Mouse (Mus musculus): ENCODE data around the gene 1700020A23Rik. TPM values are rescaled to one million over a fixed set of nuclear protein-coding genes. Genes with fewer than 3 reads are reported as not detected.

The 1700020A23Rik gene
- total and polyA plus RNA-seq, 3 experiments = not detected

DNA sequence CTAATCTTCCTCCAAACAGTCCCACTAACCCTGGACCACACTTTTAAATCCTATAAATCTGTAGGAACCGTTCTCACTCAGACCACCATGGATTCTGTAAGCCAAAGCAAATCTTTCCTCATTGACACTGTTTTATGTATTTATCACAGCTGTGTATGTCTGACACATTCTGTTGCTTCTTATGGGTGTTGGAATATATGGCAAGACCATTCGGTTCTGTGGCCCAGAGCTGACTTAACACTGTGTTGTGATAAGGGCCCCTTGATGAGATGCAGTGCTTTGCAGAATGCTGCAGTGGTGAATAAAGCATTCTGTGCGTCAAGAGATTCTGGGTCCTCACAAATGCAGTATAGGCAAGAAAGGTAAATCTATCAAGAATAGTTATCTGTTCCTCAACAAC lies 27.1 kb downstream of the 1700020A23Rik start:
- Histone ChIP-seq H3K27ac (ENCODE audit: control insufficient read depth, low read depth, low read length) (no peak overlapping the region), H3K27me3 (ENCODE audit: control insufficient read depth in 1 of 2, insufficient read depth in 2 of 2, low read length in 2 of 2) (no peaks in the 10 kb centered on the region), H3K4me3 (ENCODE audit: control insufficient read depth in 1 of 2, insufficient read depth in 1 of 2, low read depth in 2 of 2, low read length in 2 of 2) (no peak overlapping the region), H3K4me1 (ENCODE audit: control insufficient read depth in 1 of 2, insufficient read depth in 2 of 2, low read length in 2 of 2) (peaks cover 15 to 20% of the 10 kb centered on the region in 2 experiments), H3K36me3 (ENCODE audit: control insufficient read depth in 1 of 2, insufficient read depth in 2 of 2, low read length in 2 of 2) (peaks cover 5 to 26% of the 10 kb centered on the region in 2 experiments), H3K79me2 (ENCODE audit: control insufficient read depth, insufficient read depth, low read length, poor library complexity) (peaks cover 33% of the 10 kb centered on the region), H3K9me3 (replicated peaks; ENCODE audit: insufficient read depth, low read length) (no peaks in the 10 kb centered on the region), H3K9ac (ENCODE audit: control insufficient read depth, low read depth, low read length, poor library complexity, severe bottlenecking) (no peak overlapping the region)
- DNase-seq (ENCODE audit: low read depth, low spot score) = no peak
- TF ChIP-seq ELF1 (IDR thresholded peaks at IDR 0.05; ENCODE audit: low read depth, low read length) = no peak
- no peak for TF ChIP-seq CTCF (IDR thresholded peaks at IDR 0.05 in 2 of 3, conservative IDR thresholded peaks at IDR 0.05 in 1 of 3; ENCODE audit: control insufficient read depth in 1 of 3, insufficient read depth in 1 of 3, low read depth in 2 of 3, low read length in 3 of 3, poor library complexity in 1 of 3, severe bottlenecking in 1 of 3)
- no peak for TF ChIP-seq RCOR1 (IDR thresholded peaks at IDR 0.05; ENCODE audit: low read depth, low read length)
- no peak for TF ChIP-seq POLR2AphosphoS5 (IDR thresholded peaks at IDR 0.05; ENCODE audit: borderline replicate concordance, low read depth, low read length)
- no peak for TF ChIP-seq RAD21 (IDR thresholded peaks at IDR 0.05; ENCODE audit: low read depth, low read length)
- no peak for TF ChIP-seq ETS1 (IDR thresholded peaks at IDR 0.05; ENCODE audit: low read depth, low read length)
- TF ChIP-seq MAZ (IDR thresholded peaks at IDR 0.05; ENCODE audit: low read depth, low read length) = no peak
- TF ChIP-seq KAT2A (conservative IDR thresholded peaks at IDR 0.05; ENCODE audit: low read depth, low read length) = no peak

DNA sequence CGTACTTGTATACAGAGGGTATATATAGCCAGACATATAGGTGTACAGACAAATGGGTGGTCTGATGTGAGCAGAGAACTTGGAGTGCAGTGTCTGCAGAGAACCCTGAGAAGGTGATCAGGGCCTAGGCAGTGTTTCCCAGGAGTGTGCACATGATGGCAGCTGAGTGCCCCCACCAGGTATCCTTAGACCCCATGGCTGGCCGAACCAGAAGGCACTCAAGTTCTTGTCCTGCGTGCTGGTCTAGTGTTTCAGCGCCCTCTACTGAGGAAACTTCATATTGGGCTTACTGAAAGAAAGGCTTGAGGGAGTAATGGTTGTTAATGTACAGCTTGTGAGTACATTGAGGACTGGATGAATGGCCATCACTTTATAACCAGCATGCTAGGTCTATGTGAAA lies 28.1 kb downstream of the 1700020A23Rik start:
- no peak for TF ChIP-seq ELF1 (IDR thresholded peaks at IDR 0.05; ENCODE audit: low read depth, low read length)
- no peak for TF ChIP-seq MAZ (IDR thresholded peaks at IDR 0.05; ENCODE audit: low read depth, low read length)
- TF ChIP-seq MXI1 (IDR thresholded peaks at IDR 0.05; ENCODE audit: low read depth, low read length) = no peak
- no peak for TF ChIP-seq NELFE (IDR thresholded peaks at IDR 0.05; ENCODE audit: low read depth, low read length)
- peak; percentile 53 for TF ChIP-seq ZC3H11A (IDR thresholded peaks at IDR 0.05; ENCODE audit: low read depth, low read length)
- peak; percentile 59 to 78 (median 66) for TF ChIP-seq CTCF (IDR thresholded peaks at IDR 0.05 in 2 of 3, conservative IDR thresholded peaks at IDR 0.05 in 1 of 3; ENCODE audit: control insufficient read depth in 1 of 3, insufficient read depth in 1 of 3, low read depth in 2 of 3, low read length in 3 of 3, poor library complexity in 1 of 3, severe bottlenecking in 1 of 3)
- TF ChIP-seq RAD21 (IDR thresholded peaks at IDR 0.05; ENCODE audit: low read depth, low read length) = peak; percentile 63
- peak; percentile 62 for TF ChIP-seq SMC3 (IDR thresholded peaks at IDR 0.05; ENCODE audit: low read depth, low read length)
- H3K79me2 ChIP-seq (ENCODE audit: control insufficient read depth, insufficient read depth, low read length, poor library complexity) = peaks cover 25% of the 10 kb centered on the region
- peaks cover 15 to 17% of the 10 kb centered on the region in 2 experiments for H3K4me1 ChIP-seq (ENCODE audit: control insufficient read depth in 1 of 2, insufficient read depth in 2 of 2, low read length in 2 of 2)
- H3K4me3 ChIP-seq (ENCODE audit: control insufficient read depth in 1 of 2, insufficient read depth in 1 of 2, low read depth in 2 of 2, low read length in 2 of 2) = no peak overlapping the region
- no peaks in the 10 kb centered on the region for H3K9me3 ChIP-seq (replicated peaks; ENCODE audit: insufficient read depth, low read length)
- no peaks in the 10 kb centered on the region for H3K27me3 ChIP-seq (ENCODE audit: control insufficient read depth in 1 of 2, insufficient read depth in 2 of 2, low read length in 2 of 2)
- H3K27ac ChIP-seq (ENCODE audit: control insufficient read depth, low read depth, low read length) = no peak overlapping the region
- no peak overlapping the region for H3K9ac ChIP-seq (ENCODE audit: control insufficient read depth, low read depth, low read length, poor library complexity, severe bottlenecking)
- DNase-seq (ENCODE audit: low read depth, low spot score) = peak; percentile 78
- H3K36me3 ChIP-seq (ENCODE audit: control insufficient read depth in 1 of 2, insufficient read depth in 2 of 2, low read length in 2 of 2) = peaks cover 9 to 18% of the 10 kb centered on the region in 2 experiments

DNA sequence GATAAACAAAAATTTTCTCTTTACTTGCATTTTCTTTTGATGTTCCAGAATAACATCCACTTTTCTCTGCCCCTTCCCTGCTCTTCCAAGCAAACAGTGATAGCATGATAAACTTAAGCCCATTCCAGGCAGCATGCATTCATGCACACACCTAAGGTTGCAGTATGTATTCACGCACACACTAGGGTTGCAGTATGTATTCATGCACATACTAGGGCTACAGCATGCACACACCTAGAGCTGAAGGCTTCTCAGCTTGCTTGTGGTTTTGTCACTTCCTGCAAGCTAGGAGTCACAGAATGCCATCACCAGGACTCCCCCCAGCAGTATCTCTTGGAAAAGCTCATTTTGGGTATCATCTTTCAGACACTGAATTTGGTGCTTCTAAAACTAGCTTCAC lies 31.7 kb downstream of the 1700020A23Rik start:
- Histone ChIP-seq H3K9me3 (replicated peaks; ENCODE audit: insufficient read depth, low read length) (no peaks in the 10 kb centered on the region), H3K27ac (ENCODE audit: control insufficient read depth, low read depth, low read length) (no peak overlapping the region), H3K79me2 (ENCODE audit: control insufficient read depth, insufficient read depth, low read length, poor library complexity) (peaks cover 15% of the 10 kb centered on the region), H3K4me3 (ENCODE audit: control insufficient read depth in 1 of 2, insufficient read depth in 1 of 2, low read depth in 2 of 2, low read length in 2 of 2) (no peak overlapping the region), H3K9ac (ENCODE audit: control insufficient read depth, low read depth, low read length, poor library complexity, severe bottlenecking) (no peak overlapping the region), H3K27me3 (ENCODE audit: control insufficient read depth in 1 of 2, insufficient read depth in 2 of 2, low read length in 2 of 2) (no peaks in the 10 kb centered on the region), H3K4me1 (ENCODE audit: control insufficient read depth in 1 of 2, insufficient read depth in 2 of 2, low read length in 2 of 2) (no peaks in the 10 kb centered on the region), H3K36me3 (ENCODE audit: control insufficient read depth in 1 of 2, insufficient read depth in 2 of 2, low read length in 2 of 2) (peaks cover 0 to 20% of the 10 kb centered on the region in 2 experiments; a peak in 2 of 4 replicates)
- DNase-seq (ENCODE audit: low read depth, low spot score) = no peak
- TF ChIP-seq ZKSCAN1 (IDR thresholded peaks at IDR 0.05; ENCODE audit: low read depth, low read length) (peak; percentile 91), POLR2A (IDR thresholded peaks at IDR 0.05; ENCODE audit: control insufficient read depth in 1 of 2, insufficient read depth in 1 of 2, low read depth in 1 of 2, low read length in 2 of 2, poor library complexity in 1 of 2) (no peak)

Data from MEL (cell line).